Mouse (Mus musculus): Measurements from ENCODE around the gene Gm42957. TPM values are rescaled to one million over a fixed set of nuclear protein-coding genes. Genes with fewer than 3 reads are reported as not detected.
A peak's percentile ranks its signal among the peaks of the same experiment; 100 is the strongest.

Gm42957 gene
- polyA plus RNA-seq, 1 experiment, result not detected

DNA sequence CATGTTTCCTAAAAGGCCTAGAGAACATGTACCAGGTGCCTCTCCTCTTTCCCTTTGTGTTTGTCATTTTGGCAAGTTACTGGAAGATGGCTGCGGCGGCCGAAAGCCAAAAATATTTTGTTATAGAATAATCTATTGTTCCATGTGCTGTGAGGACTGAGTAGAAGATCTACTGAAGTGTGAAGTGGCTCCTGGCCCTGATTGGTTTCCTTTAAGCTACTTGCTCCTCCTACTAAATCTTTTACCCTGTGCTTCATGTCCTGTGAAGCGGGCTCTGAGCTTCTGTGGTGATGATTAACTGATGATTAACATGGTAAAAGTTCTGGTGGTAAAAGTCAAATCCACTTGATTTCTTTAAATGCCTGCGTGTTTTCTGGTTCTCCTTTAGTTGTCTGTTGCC, 31.6 kb downstream of the Gm42957 start:
- DNase-seq, result peak; percentile 82
- no peaks in the 10 kb centered on the region for H3K27me3 ChIP-seq (replicated peaks; ENCODE audit: control insufficient read depth, insufficient read depth, low read length)
- no peak overlapping the region for H3K27ac ChIP-seq (ENCODE audit: insufficient read depth, low read depth, low read length)
- no peaks in the 10 kb centered on the region for H3K36me3 ChIP-seq (ENCODE audit: control insufficient read depth, insufficient read depth, low read length)
- TF ChIP-seq POLR2A (IDR thresholded peaks at IDR 0.05; ENCODE audit: low read depth, low read length) (no peak), CTCF (conservative IDR thresholded peaks at IDR 0.05; ENCODE audit: insufficient read depth, insufficient read length, low read depth, low read length) (no peak)
- peaks cover 7% of the 10 kb centered on the region; the same call in 1 of the 2 replicates for H3K4me1 ChIP-seq (ENCODE audit: control insufficient read depth, insufficient read depth, low read length)
- H3K4me3 ChIP-seq (ENCODE audit: insufficient read depth, low read depth, low read length), result no peak overlapping the region
- 48% methylated on average over 5 of the region's 5 CpGs for whole genome bisulfite sequencing

DNA sequence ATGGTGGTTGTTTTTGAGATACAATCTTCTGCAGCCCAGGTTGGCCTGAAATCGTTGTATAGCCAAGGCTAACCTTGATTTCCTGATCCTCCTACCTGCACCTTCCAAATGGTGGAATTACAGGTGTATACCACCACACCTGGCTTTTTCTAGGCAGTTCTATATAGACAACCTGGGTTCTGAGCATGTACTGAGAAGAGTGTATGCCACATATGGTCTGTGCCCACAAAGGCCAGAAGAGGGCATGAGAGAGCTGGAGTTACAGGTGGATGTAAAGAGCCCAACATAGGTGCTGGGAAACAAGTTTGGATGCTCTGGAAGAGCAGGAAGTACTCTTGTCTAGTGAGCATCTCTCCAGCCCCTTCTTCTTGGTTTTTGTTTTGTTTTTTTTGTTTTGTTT, 32.0 kb downstream of the Gm42957 start:
- Histone ChIP-seq H3K27me3 (replicated peaks; ENCODE audit: control insufficient read depth, insufficient read depth, low read length) (no peaks in the 10 kb centered on the region), H3K36me3 (ENCODE audit: control insufficient read depth, insufficient read depth, low read length) (no peaks in the 10 kb centered on the region), H3K4me3 (ENCODE audit: insufficient read depth, low read depth, low read length) (no peak overlapping the region), H3K4me1 (ENCODE audit: control insufficient read depth, insufficient read depth, low read length) (peaks cover 7% of the 10 kb centered on the region; the same call in 1 of the 2 replicates), H3K27ac (ENCODE audit: insufficient read depth, low read depth, low read length) (no peak overlapping the region)
- WGBS, result 44% methylated on average over 1 of the region's 1 CpGs
- DNase-seq, result peak; percentile 43
- TF ChIP-seq CTCF (conservative IDR thresholded peaks at IDR 0.05; ENCODE audit: insufficient read depth, insufficient read length, low read depth, low read length), result peak; percentile 61
- TF ChIP-seq POLR2A (IDR thresholded peaks at IDR 0.05; ENCODE audit: low read depth, low read length), result no peak

DNA sequence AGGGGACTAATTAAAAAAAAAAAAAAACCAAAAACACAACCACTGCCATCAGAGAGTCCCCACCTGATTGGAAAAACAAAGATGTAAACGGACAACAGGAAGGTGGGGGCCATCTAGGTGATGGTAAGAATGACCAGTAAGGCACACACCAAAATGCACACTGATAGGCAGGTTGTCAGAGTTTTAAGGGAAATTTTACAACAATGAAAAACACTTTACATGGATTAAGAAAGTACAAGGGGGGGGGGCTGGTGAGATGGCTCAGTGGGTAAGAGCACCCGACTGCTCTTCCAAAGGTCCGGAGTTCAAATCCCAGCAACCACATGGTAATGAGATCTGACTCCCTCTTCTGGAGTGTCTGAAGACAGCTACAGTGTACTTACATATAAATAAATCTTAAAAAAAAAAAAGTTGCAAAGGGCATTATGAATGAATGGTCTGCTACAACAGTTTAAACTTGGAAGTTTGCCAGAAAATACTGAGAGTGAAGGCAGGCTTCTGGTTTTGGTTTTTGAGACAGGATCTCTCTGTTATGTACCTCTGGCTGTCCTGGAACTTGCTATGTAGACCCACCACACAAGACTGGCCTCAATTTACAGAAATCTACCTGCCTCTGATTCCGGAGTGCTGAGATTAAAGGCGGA, 33.3 kb downstream of the Gm42957 start:
- DNase-seq, result no peak
- H3K27me3 ChIP-seq (replicated peaks; ENCODE audit: control insufficient read depth, insufficient read depth, low read length), result no peaks in the 10 kb centered on the region
- no peak overlapping the region for H3K4me3 ChIP-seq (ENCODE audit: insufficient read depth, low read depth, low read length)
- 86% methylated on average over 5 of the region's 5 CpGs for WGBS
- no peak overlapping the region for H3K27ac ChIP-seq (ENCODE audit: insufficient read depth, low read depth, low read length)
- no peak for TF ChIP-seq POLR2A (IDR thresholded peaks at IDR 0.05; ENCODE audit: low read depth, low read length)
- no peak for TF ChIP-seq CTCF (conservative IDR thresholded peaks at IDR 0.05; ENCODE audit: insufficient read depth, insufficient read length, low read depth, low read length)
- peaks cover 7% of the 10 kb centered on the region; the same call in 1 of the 2 replicates for H3K4me1 ChIP-seq (ENCODE audit: control insufficient read depth, insufficient read depth, low read length)
- no peaks in the 10 kb centered on the region for H3K36me3 ChIP-seq (ENCODE audit: control insufficient read depth, insufficient read depth, low read length)

DNA sequence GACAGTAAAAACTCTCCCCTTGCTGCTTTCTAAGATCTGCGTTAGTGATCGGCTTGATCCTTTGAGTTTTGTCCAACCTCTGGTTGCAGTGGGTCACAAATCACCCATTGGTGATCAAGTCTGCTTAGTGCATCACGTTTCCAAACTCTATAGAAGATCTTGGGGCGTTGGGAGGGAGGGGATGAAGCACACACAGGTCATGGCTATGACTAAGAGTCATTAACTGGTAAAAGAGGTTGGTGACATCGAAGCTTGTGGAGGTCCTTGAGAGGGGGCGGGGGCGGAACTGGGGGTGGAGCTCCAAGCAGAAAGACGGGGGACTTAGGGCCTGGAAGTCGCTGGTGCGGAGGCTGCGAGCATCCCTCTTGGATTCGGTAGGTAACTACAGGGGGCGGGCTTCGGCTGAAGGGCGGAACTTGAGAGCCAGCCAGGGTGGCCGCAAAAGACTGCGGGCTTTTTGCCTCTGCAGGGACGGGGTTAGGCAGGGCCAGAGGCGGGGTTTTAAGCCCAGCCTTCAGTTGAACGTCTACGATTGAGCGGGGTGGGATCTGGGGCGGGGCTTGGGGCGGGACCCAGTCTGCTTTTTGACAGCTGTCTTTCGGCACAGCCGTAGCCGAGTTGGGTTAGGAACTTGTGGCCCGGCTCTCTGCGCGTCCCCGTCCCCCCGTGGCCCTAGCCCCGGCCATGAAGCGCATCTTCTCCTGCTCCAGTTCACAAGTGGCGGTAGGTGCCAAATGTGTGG, 34.6 kb downstream of the Gm42957 start, which contains the start of gene Ankrd35:
Gene Ankrd35 (plus strand): TSS at position 405 of the 742 bp plus-strand sequence.
- Histone ChIP-seq H3K27me3 (replicated peaks; ENCODE audit: control insufficient read depth, insufficient read depth, low read length) (no peaks in the 10 kb centered on the region), H3K36me3 (ENCODE audit: control insufficient read depth, insufficient read depth, low read length) (no peaks in the 10 kb centered on the region), H3K4me3 (ENCODE audit: insufficient read depth, low read depth, low read length) (peak within 1 kb of the TSS; percentile 52), H3K4me1 (ENCODE audit: control insufficient read depth, insufficient read depth, low read length) (peaks cover 4% of the 10 kb centered on the region; the same call in 1 of the 2 replicates), H3K27ac (ENCODE audit: insufficient read depth, low read depth, low read length) (no peak within 1 kb of the TSS)
- 6% methylated on average over 35 of the region's 35 CpGs for WGBS
- peak; percentile 90 for DNase-seq
- no peak for TF ChIP-seq POLR2A (IDR thresholded peaks at IDR 0.05; ENCODE audit: low read depth, low read length)
- TF ChIP-seq CTCF (conservative IDR thresholded peaks at IDR 0.05; ENCODE audit: insufficient read depth, insufficient read length, low read depth, low read length), result peak; percentile 31; the same call in 1 of the 2 replicates

DNA sequence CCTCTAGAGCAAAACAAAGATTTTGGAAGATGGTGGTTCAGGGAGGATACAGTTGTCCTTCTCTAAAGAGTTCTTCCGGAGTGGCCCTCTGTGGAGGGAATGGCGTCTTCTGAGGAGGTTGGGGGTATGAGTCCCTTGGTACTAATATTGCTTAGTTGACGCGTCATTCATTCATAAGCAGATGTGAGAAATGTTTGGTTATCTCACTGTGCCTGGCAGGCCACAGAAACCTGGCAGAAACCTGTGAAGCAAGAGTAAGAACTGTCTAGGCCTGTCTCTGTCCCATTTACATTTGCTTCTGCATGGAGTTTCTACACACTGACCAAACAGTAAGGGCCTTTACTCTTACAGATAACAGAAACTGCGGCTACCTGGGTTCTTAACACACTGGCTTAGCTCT, 36.2 kb downstream of the Gm42957 start:
- H3K4me1 ChIP-seq (ENCODE audit: control insufficient read depth, insufficient read depth, low read length), result peaks cover 4% of the 10 kb centered on the region; the same call in 1 of the 2 replicates
- no peaks in the 10 kb centered on the region for H3K27me3 ChIP-seq (replicated peaks; ENCODE audit: control insufficient read depth, insufficient read depth, low read length)
- DNase-seq, result no peak
- no peaks in the 10 kb centered on the region for H3K36me3 ChIP-seq (ENCODE audit: control insufficient read depth, insufficient read depth, low read length)
- no peak overlapping the region for H3K4me3 ChIP-seq (ENCODE audit: insufficient read depth, low read depth, low read length)
- no peak overlapping the region for H3K27ac ChIP-seq (ENCODE audit: insufficient read depth, low read depth, low read length)
- WGBS, result 98% methylated on average over 5 of the region's 5 CpGs
- TF ChIP-seq POLR2A (IDR thresholded peaks at IDR 0.05; ENCODE audit: low read depth, low read length) (no peak), CTCF (conservative IDR thresholded peaks at IDR 0.05; ENCODE audit: insufficient read depth, insufficient read length, low read depth, low read length) (no peak)

DNA sequence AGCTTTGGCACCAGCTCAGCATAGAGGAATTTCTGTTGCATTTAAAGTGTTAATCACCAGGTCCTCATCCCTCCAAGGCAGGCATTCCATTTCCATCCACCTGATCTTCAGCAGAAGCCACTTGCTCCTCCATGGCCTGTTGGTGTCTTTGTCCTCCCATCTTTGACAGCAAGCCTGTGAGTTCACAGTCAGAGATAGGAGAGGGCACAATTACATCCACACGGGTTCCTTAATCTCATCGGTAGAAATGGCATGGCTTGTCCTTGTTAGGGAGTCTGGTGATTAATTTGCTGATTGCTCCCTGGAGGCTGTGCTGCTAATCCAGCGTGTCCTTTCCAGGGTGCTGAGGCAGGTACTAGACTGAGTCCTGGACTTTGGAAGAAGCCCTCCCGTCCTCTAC, 38.2 kb downstream of the Gm42957 start:
- no peak for DNase-seq
- WGBS, result 50% methylated on average over 4 of the region's 4 CpGs
- no peaks in the 10 kb centered on the region for H3K27me3 ChIP-seq (replicated peaks; ENCODE audit: control insufficient read depth, insufficient read depth, low read length)
- H3K4me1 ChIP-seq (ENCODE audit: control insufficient read depth, insufficient read depth, low read length), result no peaks in the 10 kb centered on the region
- no peak overlapping the region for H3K4me3 ChIP-seq (ENCODE audit: insufficient read depth, low read depth, low read length)
- no peak for TF ChIP-seq POLR2A (IDR thresholded peaks at IDR 0.05; ENCODE audit: low read depth, low read length)
- no peak for TF ChIP-seq CTCF (conservative IDR thresholded peaks at IDR 0.05; ENCODE audit: insufficient read depth, insufficient read length, low read depth, low read length)
- H3K27ac ChIP-seq (ENCODE audit: insufficient read depth, low read depth, low read length), result no peak overlapping the region
- no peaks in the 10 kb centered on the region for H3K36me3 ChIP-seq (ENCODE audit: control insufficient read depth, insufficient read depth, low read length)

DNA sequence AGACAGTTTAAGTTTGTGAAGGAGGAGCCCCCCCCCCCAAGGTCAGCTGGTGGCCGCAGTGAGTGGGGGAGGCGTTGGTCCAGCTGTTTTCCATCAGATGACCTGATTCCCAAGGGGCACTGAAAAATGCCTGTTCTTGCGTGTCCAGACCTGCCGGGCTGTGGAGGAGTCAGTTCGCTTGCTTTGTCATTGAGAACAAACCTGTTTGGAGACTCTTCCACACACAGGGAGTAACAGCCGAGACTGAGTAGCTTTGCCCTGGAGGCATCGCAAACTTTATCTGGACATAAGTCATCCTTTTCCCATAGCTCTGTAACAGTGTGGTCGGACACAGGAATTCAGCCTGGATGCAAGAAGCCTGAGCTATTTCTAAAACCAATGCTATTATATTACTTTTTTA, 39.2 kb downstream of the Gm42957 start:
- H3K4me1 ChIP-seq (ENCODE audit: control insufficient read depth, insufficient read depth, low read length), result no peaks in the 10 kb centered on the region
- WGBS, result 38% methylated on average over 8 of the region's 8 CpGs
- no peak overlapping the region for H3K4me3 ChIP-seq (ENCODE audit: insufficient read depth, low read depth, low read length)
- no peak overlapping the region for H3K27ac ChIP-seq (ENCODE audit: insufficient read depth, low read depth, low read length)
- no peaks in the 10 kb centered on the region for H3K27me3 ChIP-seq (replicated peaks; ENCODE audit: control insufficient read depth, insufficient read depth, low read length)
- H3K36me3 ChIP-seq (ENCODE audit: control insufficient read depth, insufficient read depth, low read length), result no peaks in the 10 kb centered on the region
- DNase-seq, result no peak
- TF ChIP-seq CTCF (conservative IDR thresholded peaks at IDR 0.05; ENCODE audit: insufficient read depth, insufficient read length, low read depth, low read length) (no peak), POLR2A (IDR thresholded peaks at IDR 0.05; ENCODE audit: low read depth, low read length) (no peak)

Measured in kidney, adult 2 months (tissue).